Mouse (Mus musculus) liver, embryonic 13.5 days (tissue): ENCODE data around the gene Fam196b. TPM values are rescaled to one million over a fixed set of nuclear protein-coding genes. Genes with fewer than 3 reads are reported as not detected.

Experiments used
- ATAC-seq: fragments of 200-750 bp; cut with Nextera tagmentation; 2 replicates; pipeline ENCODE4 v1.8.0; 2017; ENCODE audit warnings: low read depth, mild to moderate bottlenecking, moderate number of reproducible peaks, moderate library complexity
- DNase-seq: peaks from one replicate; pipeline ENCODE4 v3.0.0; 2022
- H3K27ac ChIP-seq: fragments of 300-500 bp; sonication (generic); 2 replicates; pipeline ENCODE4 v1.5.1; 2015; ENCODE audit warnings: moderate library complexity, mild to moderate bottlenecking, inconsistent platforms
- H3K27me3 ChIP-seq: fragments of 300-500 bp; sonication (generic); 2 replicates; pipeline ENCODE4 v1.6.1; 2015; ENCODE audit warnings: mild to moderate bottlenecking, inconsistent platforms
- H3K36me3 ChIP-seq: fragments of 300-500 bp; sonication (generic); 2 replicates; pipeline ENCODE4 v1.6.1; 2015; ENCODE audit warnings: mild to moderate bottlenecking, inconsistent platforms
- H3K4me1 ChIP-seq: fragments of 300-500 bp; sonication (generic); replicated peaks from 2 replicates; pipeline ENCODE4 v1.6.1; 2015; ENCODE audit warnings: inconsistent platforms
- H3K4me2 ChIP-seq: fragments of 300-500 bp; sonication (generic); 2 replicates; pipeline ENCODE4 v1.6.1; 2015; ENCODE audit warnings: inconsistent platforms, mild to moderate bottlenecking, moderate library complexity
- H3K4me3 ChIP-seq: fragments of 300-500 bp; sonication (generic); replicated peaks from 2 replicates; pipeline ENCODE4 v1.5.1; 2015; ENCODE audit warnings: mild to moderate bottlenecking, inconsistent platforms
- H3K9ac ChIP-seq: fragments of 300-500 bp; sonication (generic); 2 replicates; pipeline ENCODE4 v1.6.1; 2015; ENCODE audit warnings: mild to moderate bottlenecking, inconsistent platforms
- H3K9me3 ChIP-seq: fragments of 300-500 bp; sonication (generic); replicated peaks from 2 replicates; pipeline ENCODE4 v1.6.1; 2016; ENCODE audit warnings: inconsistent platforms
- WGBS: fragments of 180-500 bp; shearing (Covaris S2); methylation state at CpG from one replicate; pipeline ENCODE4 v1.1.7; 2015; ENCODE audit not compliant: insufficient replicate concordance; 5-methylcytosine and 5-hydroxymethylcytosine counted together
- polyA plus RNA-seq: library from polyadenylated mRNA; unstranded; fragments of >200 nt; fragmentation: Nextera tagmentation; extraction: Ambion mirVana; gene quantifications from 2 replicates; pipeline ENCODE4 v1.2.1, GENCODE M21; 2015

Fam196b gene
- polyA plus RNA-seq, 1 experiment from 2014 or later: 0.06 TPM

DNA sequence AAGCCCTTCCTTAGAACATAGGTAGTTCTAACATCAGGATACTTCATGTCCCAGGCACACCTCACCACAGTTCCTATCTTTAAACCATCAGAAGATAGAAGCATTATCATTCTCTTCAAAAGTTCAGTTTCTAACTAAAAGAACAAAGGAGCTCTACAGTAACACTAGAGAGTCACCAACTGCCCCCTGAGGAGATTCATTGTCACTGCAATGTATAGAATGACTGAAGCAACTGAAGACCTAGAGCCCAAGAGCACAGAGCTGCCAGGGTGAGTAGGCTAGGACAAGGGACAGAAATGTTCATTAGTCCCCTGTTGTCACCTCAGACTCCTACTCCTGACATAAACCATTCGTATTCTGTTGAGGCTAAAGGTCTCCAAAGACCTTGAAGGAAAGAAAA lies 152.4 kb downstream of the Fam196b start:
- DNase-seq: no peak
- Histone ChIP-seq H3K27me3 (no peaks in the 10 kb centered on the region), H3K4me3 (no peak overlapping the region), H3K36me3 (no peaks in the 10 kb centered on the region), H3K4me2 (no peak overlapping the region), H3K4me1 (no peaks in the 10 kb centered on the region), H3K27ac (no peak overlapping the region), H3K9me3 (no peaks in the 10 kb centered on the region), H3K9ac (no peak overlapping the region)
- no peak for ATAC-seq
- WGBS: 34% methylated on average over 1 of the region's 1 CpGs

DNA sequence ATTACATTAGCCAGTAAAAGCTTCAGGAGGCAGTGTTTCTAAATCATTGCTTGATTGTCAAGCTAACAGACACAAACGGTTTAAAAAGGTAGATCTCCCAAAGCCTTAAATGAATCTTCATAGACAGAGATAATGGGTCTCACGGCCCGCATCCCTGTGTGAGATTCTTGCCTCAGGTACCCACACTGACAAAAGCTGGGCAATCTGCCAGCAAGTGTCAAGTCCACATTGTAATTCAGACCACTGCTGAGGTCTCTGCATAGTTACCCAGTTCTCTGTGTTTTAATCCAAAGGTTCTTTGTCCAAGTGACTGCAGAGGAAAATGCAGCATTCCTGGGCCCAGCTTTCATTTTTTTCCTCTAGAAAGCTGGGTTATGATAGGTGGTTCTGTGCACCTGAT lies 153.9 kb downstream of the Fam196b start:
- WGBS: 74% methylated on average over 3 of the region's 3 CpGs
- ATAC-seq: no peak
- no peak for DNase-seq

DNA sequence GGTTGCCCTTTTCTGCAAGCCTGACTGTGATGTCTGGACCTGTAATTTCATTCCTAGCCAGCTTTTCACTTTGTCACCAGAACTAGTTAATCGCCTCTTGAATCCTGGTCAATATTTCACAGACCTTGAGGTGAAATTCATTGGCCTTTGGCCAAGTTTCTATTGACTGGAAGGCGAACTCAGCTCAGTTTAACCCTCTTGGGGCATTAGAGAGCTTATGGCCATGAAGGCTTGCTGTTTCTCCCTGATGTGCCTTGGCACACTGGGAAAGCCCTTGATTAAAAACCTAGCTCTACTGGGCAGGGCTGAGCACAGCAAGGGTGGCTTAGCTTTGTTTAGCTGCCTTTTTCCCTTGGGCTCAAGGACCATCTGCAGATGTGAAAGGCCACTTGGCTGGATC lies 155.2 kb downstream of the Fam196b start:
- Histone ChIP-seq H3K9me3 (no peaks in the 10 kb centered on the region), H3K27ac (no peak overlapping the region), H3K4me1 (no peaks in the 10 kb centered on the region), H3K36me3 (no peaks in the 10 kb centered on the region), H3K27me3 (no peaks in the 10 kb centered on the region), H3K4me2 (no peak overlapping the region), H3K4me3 (no peak overlapping the region), H3K9ac (no peak overlapping the region)
- 41% methylated on average over 2 of the region's 2 CpGs for WGBS
- ATAC-seq (no peak), DNase-seq (no peak)

More for the DNA sequence above, 153.9 kb downstream of the Fam196b start:
- no peak overlapping the region for H3K9ac ChIP-seq
- no peaks in the 10 kb centered on the region for H3K4me1 ChIP-seq
- H3K4me2 ChIP-seq: no peak overlapping the region
- H3K36me3 ChIP-seq: no peaks in the 10 kb centered on the region
- H3K4me3 ChIP-seq: no peak overlapping the region
- no peak overlapping the region for H3K27ac ChIP-seq
- no peaks in the 10 kb centered on the region for H3K27me3 ChIP-seq
- no peaks in the 10 kb centered on the region for H3K9me3 ChIP-seq

Other genes with a start within 250 kb of the Fam196b start
- not detected in 2 replicates for gene 4930469K13Rik, start 216.3 kb upstream of the Fam196b start, polyA plus RNA-seq
- gene Foxi1, start 106.7 kb upstream of the Fam196b start, polyA plus RNA-seq: not detected in 2 replicates